Mouse (Mus musculus) limb, embryonic 10.5 days (tissue): Measurements from ENCODE around the gene Agap2. TPM values are rescaled to one million over a fixed set of nuclear protein-coding genes. Genes with fewer than 3 reads are reported as not detected.

Experiments used
- polyA plus RNA-seq: library from polyadenylated mRNA; unstranded; fragments of >200 nt; fragmentation: Nextera tagmentation; extraction: Ambion mirVana; gene quantifications from 2 replicates; pipeline ENCODE4 v1.2.1, GENCODE M21; 2016

The Agap2 gene
- polyA plus RNA-seq, 1 experiment from 2014 or later = 0.03 TPM

Other genes starting within 250 kb of the Agap2 start
- 19.3 and 23.6 TPM in 2 replicates for gene Atp23, start 173.9 kb upstream of the Agap2 start, polyA plus RNA-seq
- gene Ctdsp2, start 96.6 kb upstream of the Agap2 start, polyA plus RNA-seq = 45.9 and 59.0 TPM in 2 replicates
- gene Avil, start 74.6 kb upstream of the Agap2 start, polyA plus RNA-seq = 0.05 and 0.06 TPM in 2 replicates
- gene Tsfm, start 44.4 kb upstream of the Agap2 start, polyA plus RNA-seq = 109 and 114 TPM in 2 replicates
- gene Mettl1, start 33.9 kb upstream of the Agap2 start, polyA plus RNA-seq = 60.2 and 64.6 TPM in 2 replicates
- gene Eef1akmt3, start 33.8 kb upstream of the Agap2 start, polyA plus RNA-seq = 0.33 and 0.34 TPM in 2 replicates
- 0.11 and 0.24 TPM in 2 replicates for gene Cyp27b1, start 27.0 kb upstream of the Agap2 start, polyA plus RNA-seq
- gene March9, start 15.1 kb upstream of the Agap2 start, polyA plus RNA-seq = 0.33 and 0.79 TPM in 2 replicates
- 3,142 and 3,162 TPM in 2 replicates for gene Cdk4, start 11.8 kb upstream of the Agap2 start, polyA plus RNA-seq
- gene Tspan31, start 5.0 kb upstream of the Agap2 start, polyA plus RNA-seq = 169 and 181 TPM in 2 replicates
- 41.3 and 49.7 TPM in 2 replicates for gene Os9, start 45.8 kb downstream of the Agap2 start, polyA plus RNA-seq
- 2.8 and 3.4 TPM in 2 replicates for gene B4galnt1, start 89.9 kb downstream of the Agap2 start, polyA plus RNA-seq
- gene Slc26a10, start 105.4 kb downstream of the Agap2 start, polyA plus RNA-seq = 3.4 and 4.1 TPM in 2 replicates
- 25.8 and 36.3 TPM in 2 replicates for gene Arhgef25, start 114.8 kb downstream of the Agap2 start, polyA plus RNA-seq
- gene Dtx3, start 120.4 kb downstream of the Agap2 start, polyA plus RNA-seq = 91.4 and 122 TPM in 2 replicates
- 25.0 and 27.8 TPM in 2 replicates for gene Pip4k2c, start 136.3 kb downstream of the Agap2 start, polyA plus RNA-seq
- gene Kif5a, start 188.1 kb downstream of the Agap2 start, polyA plus RNA-seq = 1.4 and 2.2 TPM in 2 replicates
- 185 and 194 TPM in 2 replicates for gene Dctn2, start 191.1 kb downstream of the Agap2 start, polyA plus RNA-seq
- gene Mbd6, start 213.7 kb downstream of the Agap2 start, polyA plus RNA-seq = 16.7 and 18.8 TPM in 2 replicates
- 170 and 205 TPM in 2 replicates for gene Mars, start 236.5 kb downstream of the Agap2 start, polyA plus RNA-seq
- 5.5 and 5.9 TPM in 2 replicates for gene Arhgap9, start 246.7 kb downstream of the Agap2 start, polyA plus RNA-seq